Mouse (Mus musculus): ENCODE results near the gene Susd5.
A peak's percentile ranks its signal among the peaks of the same experiment; 100 is the strongest.

The Susd5 gene

DNA sequence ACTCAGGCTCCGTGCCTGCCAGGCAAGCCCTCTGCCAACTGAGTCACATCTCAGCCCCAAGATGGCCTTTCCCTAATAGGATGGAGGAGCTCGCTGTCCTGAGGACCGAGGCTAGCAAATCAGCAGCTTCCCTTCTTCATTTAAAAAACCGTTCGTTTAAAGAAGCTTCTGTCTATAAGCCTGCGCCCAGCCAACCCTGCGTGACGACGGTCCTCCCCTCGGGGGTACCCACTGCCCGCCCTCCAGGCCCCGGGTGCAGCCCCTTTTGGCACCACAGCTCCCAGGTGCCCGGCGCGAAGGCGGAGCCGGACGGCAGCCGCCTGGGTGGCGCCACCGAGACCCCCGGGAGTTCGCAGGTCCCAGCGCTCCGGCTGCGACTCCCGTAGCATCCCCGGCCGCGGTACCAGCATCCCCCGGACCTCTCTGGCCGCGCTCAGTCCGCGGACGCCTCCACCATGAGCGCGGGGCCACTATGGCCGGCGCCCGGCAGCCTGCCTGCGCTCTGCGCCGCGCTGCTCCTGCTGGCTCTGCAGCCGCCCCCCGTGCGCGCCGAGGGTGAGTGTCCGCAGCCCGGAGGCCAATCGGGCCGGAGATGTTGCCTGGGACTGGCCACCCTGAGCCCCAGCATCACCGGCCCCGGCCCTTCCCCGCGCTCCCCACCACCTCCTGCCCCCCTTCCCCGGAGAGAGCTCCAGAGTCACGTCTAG, at the start of gene Susd5:
Susd5 (plus strand) TSS at position 51 of the 707 bp plus-strand sequence.
- DNase-seq (ENCODE audit: low read depth in 2 of 2, low spot score in 2 of 2): no peak

DNA sequence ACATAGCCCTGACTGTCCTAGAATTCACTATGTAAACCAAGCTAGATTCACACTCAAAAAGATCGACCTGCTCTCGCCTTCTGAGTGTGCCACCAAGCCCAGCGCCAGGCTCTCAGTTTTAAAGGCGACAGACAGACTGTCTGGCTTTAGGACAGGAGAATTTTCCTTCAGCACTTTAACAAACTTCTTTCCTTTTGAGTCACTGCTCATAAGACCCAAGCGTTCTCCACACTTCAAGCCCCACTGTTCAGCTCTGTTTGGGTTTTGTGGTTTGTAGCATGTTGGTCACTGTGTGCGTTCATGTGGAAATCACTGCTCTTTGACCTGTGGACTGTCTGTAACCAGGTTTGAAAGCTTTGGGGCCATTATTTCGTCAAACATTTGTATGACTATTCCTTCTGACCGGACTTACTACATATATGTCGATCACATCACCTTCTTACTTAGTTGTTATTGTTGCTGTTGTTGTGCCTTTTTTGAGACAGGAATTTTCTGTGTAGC, 49.0 kb upstream of the Susd5 start:
- no peak for DNase-seq (ENCODE audit: low read depth in 2 of 2, low spot score in 2 of 2)

DNA sequence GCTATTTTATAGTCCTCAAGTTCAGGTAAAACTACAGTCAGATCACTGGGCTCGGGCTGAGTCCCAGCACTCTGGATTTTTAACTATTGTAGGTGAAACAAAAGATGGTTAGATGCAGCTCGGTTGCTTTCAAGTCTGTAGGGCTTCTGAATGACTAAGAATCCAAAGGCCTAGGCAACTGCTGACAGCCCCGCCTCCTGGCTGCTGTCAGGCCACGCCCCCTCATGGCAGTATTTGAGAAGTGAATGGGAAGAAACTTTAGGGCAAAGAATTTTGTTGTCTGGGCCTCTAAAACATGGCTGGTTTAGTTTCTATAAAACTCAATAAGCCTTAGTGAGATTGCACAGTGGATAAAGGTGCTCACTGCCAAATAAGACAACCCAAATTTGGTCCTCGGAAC, 47.4 kb upstream of the Susd5 start:
- DNase-seq (ENCODE audit: low read depth in 2 of 2, low spot score in 2 of 2): no peak

DNA sequence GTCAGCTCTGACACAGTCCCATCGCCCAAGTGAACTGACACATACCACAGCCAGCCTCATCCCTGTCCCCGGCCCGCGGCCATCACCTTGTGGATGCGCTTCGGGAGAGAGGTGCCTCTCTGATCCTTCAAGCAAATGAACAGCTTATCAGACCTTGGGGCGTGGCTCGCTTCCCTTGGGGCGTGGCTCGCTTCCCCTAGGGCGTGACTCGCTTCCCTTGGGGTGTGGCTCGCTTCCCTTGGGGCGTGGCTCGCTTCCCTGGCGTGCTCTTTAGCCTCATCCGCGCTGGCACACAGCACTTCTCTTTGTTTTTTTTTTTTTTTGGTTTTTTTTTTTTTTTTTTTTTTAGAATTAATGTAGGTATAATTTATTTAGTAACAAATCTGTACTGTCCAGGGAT, 45.7 kb upstream of the Susd5 start:
- no peak for DNase-seq (ENCODE audit: low read depth in 2 of 2, low spot score in 2 of 2)

DNA sequence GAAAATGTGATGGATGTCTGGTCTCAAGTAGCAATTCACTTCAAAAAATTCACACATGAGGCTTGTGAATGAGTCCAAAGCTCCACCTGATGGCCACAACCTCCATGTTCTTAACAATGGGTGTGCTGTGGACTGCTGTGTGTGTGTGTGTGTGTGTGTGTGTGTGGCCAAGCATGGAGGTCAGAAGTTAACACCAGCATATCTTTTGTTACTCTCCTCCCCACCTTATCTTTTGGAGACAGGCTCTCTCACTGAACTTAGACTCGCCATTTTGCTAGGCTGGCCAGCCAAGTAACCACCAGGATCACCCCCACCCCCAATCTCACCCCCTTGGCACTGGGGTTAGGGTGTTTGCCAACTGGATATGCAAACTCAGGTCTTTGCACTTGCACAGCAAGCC, 42.9 kb upstream of the Susd5 start:
- DNase-seq (ENCODE audit: low read depth in 2 of 2, low spot score in 2 of 2): no peak

DNA sequence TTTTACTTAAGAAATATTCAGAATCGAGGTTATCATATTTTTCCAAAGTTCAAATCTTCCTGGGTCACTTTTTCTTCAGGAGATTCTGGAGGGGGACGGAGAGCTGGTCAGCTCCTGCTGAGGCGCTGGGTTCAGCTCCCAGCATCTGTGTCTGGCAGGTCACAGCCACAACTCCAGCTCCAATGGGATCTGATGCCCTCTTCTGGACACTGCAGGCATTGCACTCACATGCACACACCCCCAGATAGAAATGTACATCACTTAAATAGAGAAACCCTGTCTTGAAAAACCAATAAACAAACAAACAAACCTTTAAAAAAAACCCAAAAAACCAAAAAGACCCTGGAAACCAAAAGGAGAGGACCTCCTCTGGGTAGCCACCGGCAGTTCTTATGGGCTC, 41.2 kb upstream of the Susd5 start:
- no peak for DNase-seq (ENCODE audit: low read depth in 2 of 2, low spot score in 2 of 2)

DNA sequence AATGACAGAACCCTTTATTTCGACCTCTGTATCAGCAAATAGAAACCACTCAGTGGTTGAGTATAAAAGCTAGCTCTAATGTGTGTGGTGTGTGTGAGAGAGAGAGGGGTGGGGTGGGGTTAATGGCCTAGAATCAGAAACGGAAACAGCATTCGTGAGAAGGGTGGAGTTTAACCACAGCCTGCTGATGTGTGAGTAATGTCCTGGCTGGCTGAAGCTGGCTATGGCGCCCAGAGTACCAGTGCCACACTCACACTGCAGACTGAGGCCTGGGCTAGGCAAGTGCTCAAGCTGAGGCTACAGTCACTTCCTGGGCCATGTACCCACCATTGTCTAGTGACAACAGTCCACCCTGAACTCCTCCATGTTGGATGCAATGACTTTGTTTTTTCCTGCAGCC, 40.5 kb upstream of the Susd5 start:
- DNase-seq (ENCODE audit: low read depth in 2 of 2, low spot score in 2 of 2): no peak

DNA sequence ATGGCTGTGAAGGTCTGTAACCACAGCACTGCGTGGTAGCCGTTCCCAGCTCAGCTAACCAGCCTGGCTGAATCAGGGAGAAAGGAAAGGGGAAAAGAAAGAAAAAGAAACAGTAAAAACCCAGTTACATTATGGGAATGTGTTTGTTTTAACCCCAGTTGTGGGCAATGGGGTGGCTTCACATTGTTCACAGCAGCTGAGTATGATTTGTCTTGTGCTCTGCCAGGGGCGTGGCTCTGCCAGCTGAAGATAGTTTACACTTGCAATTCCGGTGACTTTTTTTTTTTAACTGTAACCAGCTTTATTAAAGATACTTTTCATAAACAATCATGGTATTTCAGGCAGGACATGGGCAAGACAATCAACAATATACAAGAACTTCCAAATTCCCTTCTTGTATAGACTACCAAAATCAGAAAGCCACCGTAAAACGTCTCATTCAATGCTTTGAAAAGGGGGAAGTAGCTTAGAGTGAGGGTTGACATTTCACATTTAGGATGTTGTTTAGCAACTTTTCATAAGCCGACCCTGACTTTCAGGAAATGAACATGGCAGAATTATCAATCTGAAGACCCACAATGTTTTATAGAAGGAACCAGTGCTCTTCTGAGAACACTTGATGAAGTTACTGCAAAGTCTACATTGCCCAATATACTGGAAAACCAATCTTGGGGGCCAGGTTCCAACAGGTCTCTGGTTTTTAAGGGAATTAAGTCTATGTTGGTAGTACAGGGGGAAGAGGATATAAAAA, 37.8 kb upstream of the Susd5 start:
- no peak for DNase-seq (ENCODE audit: low read depth in 2 of 2, low spot score in 2 of 2)

DNA sequence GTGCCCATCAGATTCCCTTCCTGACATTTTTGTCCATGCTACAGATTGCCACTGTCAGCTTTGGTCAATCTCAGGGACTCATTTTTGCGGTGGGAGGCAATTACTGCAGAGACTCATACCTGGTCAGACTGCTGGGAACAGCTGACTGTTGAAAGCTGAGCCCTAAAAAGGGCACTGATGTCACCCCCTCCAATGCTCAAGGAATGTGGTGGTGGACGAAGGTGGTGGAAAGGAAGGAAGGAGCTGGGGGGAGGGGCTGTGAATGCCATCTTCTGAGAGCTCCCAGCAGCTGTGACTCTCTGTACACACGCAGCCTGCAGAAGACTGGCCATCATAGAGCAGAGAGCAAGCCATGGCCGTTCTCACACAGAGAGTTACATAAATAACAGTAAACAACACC, 34.8 kb upstream of the Susd5 start:
- no peak for DNase-seq (ENCODE audit: low read depth in 2 of 2, low spot score in 2 of 2)

DNA sequence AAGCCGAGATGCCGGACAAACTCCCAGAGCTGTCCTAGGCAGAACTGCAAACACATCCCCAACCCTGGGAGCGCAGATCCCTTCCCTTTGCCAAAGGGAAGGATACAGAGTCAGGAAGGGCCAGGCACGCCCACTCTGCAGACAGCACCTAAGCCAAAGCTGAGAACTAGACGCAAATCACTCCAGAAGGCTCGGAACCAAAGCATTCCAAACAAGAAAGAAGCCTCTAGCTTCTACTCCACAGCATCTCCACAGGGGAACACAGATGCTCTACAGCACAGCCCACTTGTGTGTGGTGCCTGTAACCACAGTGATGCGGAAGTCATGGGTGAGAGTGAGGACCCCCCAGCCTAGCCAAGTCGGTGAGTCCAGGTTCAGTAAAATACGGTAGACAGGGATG, 31.8 kb upstream of the Susd5 start:
- no peak for DNase-seq (ENCODE audit: low read depth in 2 of 2, low spot score in 2 of 2)

DNA sequence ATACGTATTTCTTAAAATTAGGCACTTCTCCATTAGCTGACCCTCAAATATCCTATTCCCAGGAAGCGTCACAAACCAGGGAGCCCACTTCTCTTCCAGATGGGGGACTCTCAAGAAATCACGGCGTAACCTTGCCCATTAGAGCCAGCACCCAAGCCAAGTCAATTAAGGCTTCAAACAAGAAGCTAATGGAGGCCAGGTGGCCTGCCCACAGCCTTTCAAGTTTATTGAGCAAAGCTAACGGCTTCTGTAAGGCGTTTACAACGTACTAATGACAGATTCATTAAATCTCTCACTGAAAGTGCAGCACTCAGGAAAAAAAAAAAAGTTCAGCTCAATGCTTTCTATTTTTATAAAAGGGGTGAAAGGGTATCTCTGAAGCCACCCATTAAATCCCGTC, 31.1 kb upstream of the Susd5 start:
- no peak for DNase-seq (ENCODE audit: low read depth in 2 of 2, low spot score in 2 of 2)

DNA sequence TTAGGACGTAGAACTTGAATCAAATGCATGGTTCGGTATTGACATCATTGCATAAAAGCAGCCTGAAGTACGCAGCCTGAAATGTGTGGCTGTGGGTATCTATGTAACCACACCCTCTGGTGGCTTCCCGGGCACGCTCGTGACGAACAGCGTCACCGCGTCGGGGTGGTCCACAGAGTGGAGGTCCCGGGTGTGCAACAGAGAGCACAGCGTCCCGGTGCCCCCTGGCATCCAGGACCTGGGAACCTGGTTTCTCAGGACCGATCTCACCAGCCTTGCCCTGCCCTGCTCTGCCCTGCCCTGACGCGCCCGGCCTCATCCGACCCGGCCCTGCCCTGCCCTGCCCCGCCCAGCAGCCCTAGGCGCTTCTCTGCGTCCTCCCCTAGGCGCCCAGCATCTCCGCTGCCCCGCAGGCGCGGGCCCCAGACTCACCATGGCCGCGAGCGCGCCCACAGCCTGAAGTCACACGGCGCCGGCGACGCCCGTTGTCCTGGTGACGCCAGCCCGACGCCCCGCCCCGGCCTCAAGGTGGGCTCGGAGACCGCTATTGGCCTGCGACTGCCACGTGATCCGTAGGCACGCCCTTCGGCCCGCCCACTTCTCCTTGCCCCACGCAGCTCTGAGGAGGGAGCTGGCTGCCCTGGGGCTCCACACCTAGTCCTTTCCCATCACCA, 30.5 kb upstream of the Susd5 start:
- peak; percentile 70 to 73 for DNase-seq (ENCODE audit: low read depth in 2 of 2, low spot score in 2 of 2)

DNA sequence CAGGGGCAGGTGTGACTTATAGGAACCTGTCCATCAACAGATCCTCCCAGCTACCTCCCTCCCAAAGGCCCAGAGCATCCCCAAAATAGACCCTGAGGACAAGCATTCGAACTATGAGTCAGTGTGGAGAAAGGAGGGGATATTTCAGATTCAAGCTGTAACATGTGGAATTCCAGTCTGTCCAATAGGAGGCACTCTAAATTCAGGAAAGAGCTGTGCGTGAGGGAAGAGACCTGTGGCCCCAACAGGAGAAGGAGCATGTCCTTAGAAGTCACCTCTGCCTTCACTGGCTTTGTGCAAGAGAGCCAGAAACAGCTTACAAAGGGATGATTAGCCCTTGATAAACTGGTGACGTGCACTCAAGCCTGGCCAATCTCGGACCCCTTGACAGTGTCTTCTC, 16.0 kb upstream of the Susd5 start:
- no peak for DNase-seq (ENCODE audit: low read depth in 2 of 2, low spot score in 2 of 2)

DNA sequence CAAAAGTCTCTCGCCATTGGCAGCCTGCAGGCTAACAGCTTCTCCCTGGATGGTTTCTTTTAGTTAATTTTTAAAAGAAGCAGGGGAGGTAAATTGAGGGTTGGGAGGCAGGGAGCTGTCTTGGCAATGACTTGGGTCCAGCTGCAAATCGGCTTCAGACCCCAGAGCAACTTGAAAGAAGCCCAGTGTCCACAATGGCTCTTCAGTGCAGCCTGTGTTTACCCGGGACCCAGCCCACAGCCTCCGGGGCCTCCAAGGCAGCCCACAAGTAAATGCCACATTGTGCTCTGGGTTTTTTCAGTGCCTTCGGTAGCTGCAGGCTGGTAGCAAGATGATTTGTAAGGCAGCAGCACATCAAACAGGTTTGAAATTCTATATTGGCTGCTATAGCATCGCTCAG, 14.4 kb upstream of the Susd5 start:
- no peak for DNase-seq (ENCODE audit: low read depth in 2 of 2, low spot score in 2 of 2)

DNA sequence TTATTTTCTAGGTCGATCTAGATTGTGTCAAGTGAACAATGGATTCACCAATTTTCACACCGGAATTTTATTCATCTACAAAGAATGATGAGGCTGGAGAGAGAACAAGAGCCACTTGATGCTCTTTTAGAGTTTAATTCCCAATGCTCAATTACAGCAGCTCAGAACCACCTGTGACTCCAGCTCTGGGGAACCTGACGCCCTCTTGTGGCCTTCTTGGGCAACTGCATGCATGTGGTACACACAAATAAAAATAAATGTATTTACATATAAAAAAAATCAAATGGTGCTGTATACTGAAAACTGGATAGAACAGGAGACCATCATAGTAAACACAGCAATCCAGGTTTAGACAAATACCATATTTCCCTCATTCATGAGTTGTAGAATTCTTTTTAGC, 12.5 kb upstream of the Susd5 start:
- no peak for DNase-seq (ENCODE audit: low read depth in 2 of 2, low spot score in 2 of 2)

DNA sequence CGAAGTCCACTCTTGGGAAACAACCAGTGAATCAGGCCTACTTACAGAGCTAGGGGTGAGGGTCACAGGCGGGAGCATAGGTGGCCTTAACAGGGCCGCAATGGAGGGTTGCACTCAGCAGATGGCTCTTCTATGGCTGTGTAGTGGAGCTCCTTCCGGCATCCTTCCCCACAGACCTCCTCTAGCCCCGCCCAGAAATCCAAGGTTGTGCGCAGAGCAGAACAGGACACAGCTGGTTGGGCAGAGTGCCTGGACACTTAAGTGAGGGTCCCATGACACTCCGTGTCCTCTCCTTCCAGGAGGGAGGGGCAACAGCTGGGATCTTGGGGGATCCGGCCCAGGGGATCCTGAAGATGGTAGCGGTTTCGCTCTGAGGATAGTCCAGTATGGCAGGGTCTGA, 10.9 kb upstream of the Susd5 start, which contains the start of gene Fbxl2:
Fbxl2 (minus strand) TSS at position 164 of the 400 bp plus-strand sequence.
- no peak for DNase-seq (ENCODE audit: low read depth in 2 of 2, low spot score in 2 of 2)

DNA sequence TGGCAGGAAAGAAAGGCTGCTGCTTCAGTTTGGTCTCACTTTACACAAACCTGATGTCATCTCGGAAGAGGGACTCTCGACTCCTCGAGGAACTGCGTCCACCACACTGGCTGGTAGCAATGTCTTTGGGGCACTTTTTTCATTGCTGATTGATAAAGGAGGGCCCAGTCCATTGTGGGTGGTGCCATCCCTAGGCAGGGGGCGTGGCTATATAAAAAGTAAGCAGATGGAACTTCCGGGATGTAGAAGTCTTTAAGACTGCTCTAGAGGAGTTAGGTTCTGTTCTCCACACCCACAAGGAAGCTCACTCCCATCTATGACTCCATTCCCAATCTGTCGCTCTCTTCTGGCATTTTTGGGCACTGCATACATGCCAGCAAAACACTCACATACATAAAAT, 10.3 kb upstream of the Susd5 start:
- DNase-seq (ENCODE audit: low read depth in 2 of 2, low spot score in 2 of 2): no peak

DNA sequence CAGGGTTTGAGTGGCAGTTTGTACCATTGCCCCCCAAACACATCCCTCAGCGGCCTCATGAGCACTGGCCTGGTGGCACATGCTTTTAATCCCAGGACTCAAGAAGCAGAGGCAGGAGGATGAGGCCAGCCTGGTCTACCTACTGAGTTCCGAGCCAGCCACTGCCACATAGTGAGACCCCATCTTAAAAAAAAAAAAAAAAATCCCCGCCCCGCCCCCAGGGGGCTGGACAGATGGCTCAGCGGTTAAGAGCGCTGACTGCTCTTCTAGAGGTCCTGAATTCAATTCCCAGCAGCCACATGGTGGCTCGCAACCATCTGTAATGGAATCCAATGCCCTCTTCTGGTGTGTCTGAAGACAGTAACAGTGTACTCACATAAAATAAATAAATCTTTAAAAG, 6.8 kb upstream of the Susd5 start:
- no peak for DNase-seq (ENCODE audit: low read depth in 2 of 2, low spot score in 2 of 2)

DNA sequence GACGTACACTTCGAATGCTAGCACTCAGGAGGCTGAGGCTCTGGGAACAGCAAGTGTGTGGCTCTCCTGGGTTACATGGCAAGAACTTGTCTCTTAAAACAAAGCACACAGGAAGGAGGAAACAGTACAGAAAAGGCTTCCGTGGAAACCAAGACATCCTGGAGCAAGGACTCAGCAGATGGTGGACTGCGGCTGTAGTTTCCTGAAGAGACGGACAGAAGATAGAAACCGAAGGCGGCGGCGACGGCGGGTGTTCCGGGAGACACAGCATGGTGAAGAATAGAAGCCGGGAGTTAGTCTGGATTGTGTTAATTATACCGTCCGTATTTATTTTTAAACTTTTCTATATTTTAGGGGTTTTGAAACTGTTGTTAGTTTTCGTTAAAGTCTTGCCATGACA, 6.2 kb upstream of the Susd5 start:
- no peak for DNase-seq (ENCODE audit: low read depth in 2 of 2, low spot score in 2 of 2)

DNA sequence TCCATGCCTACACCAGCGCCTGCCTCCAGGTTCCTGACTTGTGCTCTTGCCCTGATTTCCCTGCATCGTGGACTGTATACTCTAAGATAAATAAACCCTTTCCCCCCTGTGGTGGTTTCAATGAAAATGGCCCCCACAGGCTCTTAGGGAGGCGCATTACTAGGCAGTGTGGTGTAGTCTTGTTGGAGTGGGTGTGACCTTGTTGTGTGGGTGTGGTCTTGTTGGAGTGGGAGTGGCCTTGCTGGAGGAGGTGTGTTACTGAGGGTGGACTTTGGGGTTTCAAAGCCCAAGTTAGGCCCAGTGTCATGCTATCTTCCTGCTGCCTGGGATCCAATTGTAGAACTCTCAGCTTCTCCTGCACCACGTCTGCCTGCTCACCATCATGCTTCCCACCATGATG, 4.9 kb upstream of the Susd5 start:
- DNase-seq (ENCODE audit: low read depth in 2 of 2, low spot score in 2 of 2): no peak

DNA sequence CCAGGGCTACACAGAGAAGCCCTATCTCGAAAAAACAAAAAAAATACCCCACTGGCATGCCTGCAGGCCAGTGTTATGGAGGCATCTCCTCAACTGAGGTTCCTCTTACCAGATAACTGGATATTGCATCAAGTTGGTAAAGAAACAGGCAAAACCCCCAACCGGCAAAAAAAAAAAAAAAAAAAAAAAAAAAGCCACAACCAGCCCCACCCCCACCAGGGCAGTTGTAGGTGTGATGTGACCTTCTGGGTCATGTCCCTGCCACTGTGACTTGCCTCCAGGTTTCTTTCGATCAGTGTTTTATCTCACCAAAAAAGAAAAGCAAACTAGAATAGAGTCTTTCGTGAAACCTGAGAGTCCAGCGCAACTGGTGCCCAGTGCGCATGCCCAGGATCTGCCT, 4.1 kb upstream of the Susd5 start:
- DNase-seq (ENCODE audit: low read depth in 2 of 2, low spot score in 2 of 2): no peak

DNA sequence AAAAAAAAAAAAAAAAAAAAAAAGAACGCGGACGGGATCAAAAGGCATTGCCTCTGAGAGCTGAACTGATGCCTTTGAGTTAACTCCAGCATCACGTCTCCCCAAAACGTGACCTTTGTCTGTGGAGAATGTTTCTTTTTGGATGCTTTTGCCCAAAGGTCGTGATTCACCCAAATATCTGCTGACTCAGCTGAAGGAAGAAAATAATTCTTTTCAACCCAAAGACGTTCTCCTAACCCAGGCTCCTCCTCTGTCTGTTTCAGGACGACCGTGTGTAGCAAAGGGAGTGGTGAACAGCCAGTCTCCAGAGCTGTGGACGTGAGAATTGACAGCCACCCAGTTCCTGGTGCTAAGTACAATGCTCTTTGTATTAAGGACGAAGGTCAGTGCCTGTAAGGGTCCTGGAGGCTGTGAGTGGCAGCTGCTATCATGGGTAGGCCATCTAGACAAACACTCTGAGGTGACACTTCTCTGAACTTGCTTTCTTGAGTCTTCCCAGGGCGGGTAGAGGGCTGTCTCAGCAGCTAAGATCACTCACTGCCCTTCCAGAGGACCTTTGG, 11.6 kb downstream of the Susd5 start:
- no peak for DNase-seq (ENCODE audit: low read depth in 2 of 2, low spot score in 2 of 2)

Data from CD8-positive naive resting alpha-beta T cell, adult 2 months (primary cell).